Mouse (Mus musculus) intestine, embryonic 15.5 days (tissue): ENCODE results near the gene Lcn3. TPM values are rescaled to one million over a fixed set of nuclear protein-coding genes. Genes with fewer than 3 reads are reported as not detected.
"Not testable (repeated sequence)": the region's sequence is repeated elsewhere in the genome, so short reads cannot be mapped to it uniquely, and the experiment has no call there.

ENCODE experiments used
- ATAC-seq: fragments of 200-750 bp; cut with Nextera tagmentation; 2 replicates; pipeline ENCODE4 v1.8.0; 2017; ENCODE audit warnings: moderate TSS enrichment, moderate library complexity
- H3K27ac ChIP-seq: fragments of 300-500 bp; sonication (generic); 2 replicates; pipeline ENCODE4 v1.5.1; 2015; ENCODE audit warnings: mild to moderate bottlenecking, inconsistent platforms
- H3K27me3 ChIP-seq: fragments of 300-500 bp; sonication (generic); replicated peaks from 2 replicates; pipeline ENCODE4 v1.6.1; 2015; ENCODE audit warnings: inconsistent platforms
- H3K36me3 ChIP-seq: fragments of 300-500 bp; sonication (generic); 2 replicates; pipeline ENCODE4 v1.6.1; 2015; ENCODE audit warnings: inconsistent platforms
- H3K4me1 ChIP-seq: fragments of 300-500 bp; sonication (generic); replicated peaks from 2 replicates; pipeline ENCODE4 v1.6.1; 2015; ENCODE audit warnings: inconsistent platforms
- H3K4me2 ChIP-seq: fragments of 300-500 bp; sonication (generic); replicated peaks from 2 replicates; pipeline ENCODE4 v1.6.1; 2015; ENCODE audit warnings: mild to moderate bottlenecking, inconsistent platforms
- H3K4me3 ChIP-seq: fragments of 300-500 bp; sonication (generic); replicated peaks from 2 replicates; pipeline ENCODE4 v1.5.1; 2015; ENCODE audit warnings: inconsistent platforms
- H3K9ac ChIP-seq: fragments of 300-500 bp; sonication (generic); 2 replicates; pipeline ENCODE4 v1.6.1; 2015; ENCODE audit warnings: inconsistent platforms
- H3K9me3 ChIP-seq: fragments of 300-500 bp; sonication (generic); 2 replicates; pipeline ENCODE4 v1.6.1; 2016; ENCODE audit warnings: inconsistent platforms
- WGBS: fragments of 180-500 bp; shearing (Covaris S2); methylation state at CpG from one replicate; pipeline ENCODE4 v1.1.7; 2015; 5-methylcytosine and 5-hydroxymethylcytosine counted together
- polyA plus RNA-seq: library from polyadenylated mRNA; unstranded; fragments of >200 nt; fragmentation: Nextera tagmentation; extraction: Ambion mirVana; gene quantifications from 2 replicates; pipeline ENCODE4 v1.2.1, GENCODE M21; 2015

Gene Lcn3
- not detected in 2 replicates for polyA plus RNA-seq

GRCm38 (mm10) chr2:25765269-25765668 lies at the start of gene Lcn3:
Gene Lcn3 (plus strand): TSS chr2:25765569.
- ATAC-seq, result no peak
- Histone ChIP-seq H3K36me3 (no peaks in the 10 kb centered on the region), H3K4me1 (no peaks in the 10 kb centered on the region), H3K27ac (no peak within 1 kb of the TSS), H3K9ac (no peak within 1 kb of the TSS), H3K27me3 (no peaks in the 10 kb centered on the region), H3K4me2 (no peak within 1 kb of the TSS), H3K9me3 (no peaks in the 10 kb centered on the region), H3K4me3 (no peak within 1 kb of the TSS)
- WGBS, result 33% methylated on average over 2 of the region's 2 CpGs

- no peaks in the 10 kb centered on the region for H3K9me3 ChIP-seq
- H3K27me3 ChIP-seq, result no peaks in the 10 kb centered on the region
- H3K4me3 ChIP-seq, result no peak overlapping the region
- no peak for ATAC-seq
- no peaks in the 10 kb centered on the region for H3K36me3 ChIP-seq
- no peaks in the 10 kb centered on the region for H3K4me1 ChIP-seq
- H3K27ac ChIP-seq, result no peak overlapping the region
- no peak overlapping the region for H3K9ac ChIP-seq
- H3K4me2 ChIP-seq, result no peak overlapping the region
Observed at GRCm38 (mm10) chr2:25717222-25717621, 48.1 kb upstream of the Lcn3 start.

GRCm38 (mm10) chr2:25733199-25733930 lies 32.0 kb upstream of the Lcn3 start:
- no peak overlapping the region for H3K9ac ChIP-seq
- H3K4me2 ChIP-seq, result no peak overlapping the region
- H3K36me3 ChIP-seq, result no peaks in the 10 kb centered on the region
- H3K27me3 ChIP-seq, result no peaks in the 10 kb centered on the region
- no peak overlapping the region for H3K4me3 ChIP-seq
- no peaks in the 10 kb centered on the region for H3K9me3 ChIP-seq
- WGBS, result 54% methylated on average over 2 of the region's 2 CpGs
- H3K27ac ChIP-seq, result no peak overlapping the region
- ATAC-seq, result no peak
- no peaks in the 10 kb centered on the region for H3K4me1 ChIP-seq

- H3K4me3 ChIP-seq, H3K9ac ChIP-seq, H3K4me1 ChIP-seq, H3K4me2 ChIP-seq, ATAC-seq, H3K27ac ChIP-seq, H3K36me3 ChIP-seq, H3K9me3 ChIP-seq, H3K27me3 ChIP-seq: not testable (repeated sequence)
- 72% methylated on average over 3 of the region's 3 CpGs for WGBS
Observed at GRCm38 (mm10) chr2:25736709-25737108, 28.7 kb upstream of the Lcn3 start, which contains the start of gene Obp2b. Gene Obp2b (plus strand): TSS chr2:25737009.

GRCm38 (mm10) chr2:25741671-25742070 lies 23.7 kb upstream of the Lcn3 start:
- Histone ChIP-seq H3K9me3 (no peaks in the 10 kb centered on the region), H3K27ac (no peak overlapping the region), H3K9ac (no peak overlapping the region), H3K36me3 (no peaks in the 10 kb centered on the region), H3K27me3 (no peaks in the 10 kb centered on the region), H3K4me2 (no peak overlapping the region), H3K4me1 (no peaks in the 10 kb centered on the region), H3K4me3 (no peak overlapping the region)
- WGBS, result 71% methylated on average over 1 of the region's 1 CpGs
- no peak for ATAC-seq

- Histone ChIP-seq H3K27me3 (no peaks in the 10 kb centered on the region), H3K4me2 (no peak overlapping the region), H3K9ac (no peak overlapping the region), H3K27ac (no peak overlapping the region), H3K9me3 (no peaks in the 10 kb centered on the region), H3K36me3 (no peaks in the 10 kb centered on the region), H3K4me1 (no peaks in the 10 kb centered on the region), H3K4me3 (no peak overlapping the region)
- WGBS, result 96% methylated on average over 1 of the region's 1 CpGs
- ATAC-seq, result no peak
Observed at GRCm38 (mm10) chr2:25754201-25754600, 11.2 kb upstream of the Lcn3 start.

- Histone ChIP-seq H3K27ac (no peak overlapping the region), H3K9me3 (no peaks in the 10 kb centered on the region), H3K27me3 (no peaks in the 10 kb centered on the region), H3K4me2 (no peak overlapping the region), H3K9ac (no peak overlapping the region), H3K4me1 (no peaks in the 10 kb centered on the region), H3K36me3 (no peaks in the 10 kb centered on the region), H3K4me3 (no peak overlapping the region)
- WGBS, result 69% methylated on average over 4 of the region's 4 CpGs
- ATAC-seq, result no peak
Observed at GRCm38 (mm10) chr2:25758064-25758625, 7.2 kb upstream of the Lcn3 start.

GRCm38 (mm10) chr2:25767764-25768163 lies 2.4 kb downstream of the Lcn3 start:
- Histone ChIP-seq H3K4me2 (no peak overlapping the region), H3K9ac (no peak overlapping the region), H3K4me3 (no peak overlapping the region), H3K27ac (no peak overlapping the region), H3K36me3 (no peaks in the 10 kb centered on the region), H3K4me1 (no peaks in the 10 kb centered on the region), H3K27me3 (no peaks in the 10 kb centered on the region), H3K9me3 (no peaks in the 10 kb centered on the region)
- WGBS, result 80% methylated on average over 4 of the region's 4 CpGs
- ATAC-seq, result no peak

- ATAC-seq, result no peak
- 84% methylated on average over 2 of the region's 2 CpGs for WGBS
- H3K27me3 ChIP-seq, result no peaks in the 10 kb centered on the region
- H3K4me2 ChIP-seq, result no peak overlapping the region
- H3K36me3 ChIP-seq, result no peaks in the 10 kb centered on the region
- H3K4me1 ChIP-seq, result no peaks in the 10 kb centered on the region
- no peak overlapping the region for H3K4me3 ChIP-seq
- no peak overlapping the region for H3K27ac ChIP-seq
- no peaks in the 10 kb centered on the region for H3K9me3 ChIP-seq
- H3K9ac ChIP-seq, result no peak overlapping the region
Observed at GRCm38 (mm10) chr2:25773507-25773906, 8.1 kb downstream of the Lcn3 start.

- Histone ChIP-seq H3K4me3 (no peak overlapping the region), H3K27me3 (no peaks in the 10 kb centered on the region), H3K36me3 (no peaks in the 10 kb centered on the region), H3K9ac (no peak overlapping the region), H3K4me2 (no peak overlapping the region), H3K4me1 (no peaks in the 10 kb centered on the region), H3K9me3 (no peaks in the 10 kb centered on the region), H3K27ac (no peak overlapping the region)
- no peak for ATAC-seq
- 72% methylated on average over 2 of the region's 2 CpGs for WGBS
Observed at GRCm38 (mm10) chr2:25774640-25775039, 9.3 kb downstream of the Lcn3 start.

- Histone ChIP-seq H3K36me3 (no peaks in the 10 kb centered on the region), H3K9ac (no peak overlapping the region), H3K27ac (no peak overlapping the region), H3K4me2 (no peak overlapping the region), H3K4me1 (no peaks in the 10 kb centered on the region), H3K9me3 (no peaks in the 10 kb centered on the region), H3K27me3 (no peaks in the 10 kb centered on the region), H3K4me3 (no peak overlapping the region)
- ATAC-seq, result no peak
- WGBS, result 72% methylated on average over 3 of the region's 3 CpGs
Observed at GRCm38 (mm10) chr2:25775991-25776390, 10.6 kb downstream of the Lcn3 start.

- Histone ChIP-seq H3K9me3 (no peaks in the 10 kb centered on the region), H3K4me1 (no peaks in the 10 kb centered on the region), H3K4me2 (no peak within 1 kb of the TSS), H3K27me3 (no peaks in the 10 kb centered on the region), H3K27ac (no peak within 1 kb of the TSS), H3K36me3 (no peaks in the 10 kb centered on the region), H3K9ac (no peak within 1 kb of the TSS), H3K4me3 (no peak within 1 kb of the TSS)
- 89% methylated on average over 1 of the region's 1 CpGs for WGBS
- no peak for ATAC-seq
Observed at GRCm38 (mm10) chr2:25776717-25777116, 11.3 kb downstream of the Lcn3 start, which contains the start of gene Lcn11. Gene Lcn11 (plus strand): TSS chr2:25777017.

- Histone ChIP-seq H3K9me3 (no peaks in the 10 kb centered on the region), H3K27ac (no peak overlapping the region), H3K9ac (no peak overlapping the region), H3K4me3 (no peak overlapping the region), H3K36me3 (no peaks in the 10 kb centered on the region), H3K27me3 (no peaks in the 10 kb centered on the region), H3K4me1 (no peaks in the 10 kb centered on the region), H3K4me2 (no peak overlapping the region)
- 86% methylated on average over 9 of the region's 9 CpGs for WGBS
- no peak for ATAC-seq
Observed at GRCm38 (mm10) chr2:25779076-25779475, 13.7 kb downstream of the Lcn3 start.
